Mouse (Mus musculus) CH12F3 (cell line): ENCODE measurements around the gene Slc35b1.

Experiments
- in situ Hi-C: fragments of 300-500 bp; cut with MboI; formaldehyde crosslinking; loops from 2 replicates; pipeline ENCODE4 v1.14.3; 2020; ENCODE audit warnings: low sequenced_read_pairs

Gene Slc35b1

GRCm38 (mm10) chr11:95365596-95365995 lies 18.9 kb upstream of the Slc35b1 start:
- in situ Hi-C loops = no loop called here

- in situ Hi-C loops = no loop called here
These were observed 18.1 kb upstream of the Slc35b1 start for GRCm38 (mm10) chr11:95366280-95366897.

- in situ Hi-C loops = no loop called here
These were observed 17.3 kb upstream of the Slc35b1 start for GRCm38 (mm10) chr11:95367011-95367735.

GRCm38 (mm10) chr11:95368231-95368823 lies 16.2 kb upstream of the Slc35b1 start:
- in situ Hi-C loops = no loop called here

GRCm38 (mm10) chr11:95368871-95369270 lies 15.6 kb upstream of the Slc35b1 start:
- in situ Hi-C loops = no loop called here

GRCm38 (mm10) chr11:95369964-95370890 lies 14.3 kb upstream of the Slc35b1 start:
- in situ Hi-C loops = no loop called here

- in situ Hi-C loops = no loop called here
These were observed 13.3 kb upstream of the Slc35b1 start for GRCm38 (mm10) chr11:95371182-95371581.

- in situ Hi-C loops = no loop called here
These were observed 5.6 kb upstream of the Slc35b1 start for GRCm38 (mm10) chr11:95378926-95379325.

GRCm38 (mm10) chr11:95379552-95379951 lies 4.9 kb upstream of the Slc35b1 start:
- in situ Hi-C loops = no loop called here

- in situ Hi-C loops = no loop called here
These were observed 3.8 kb upstream of the Slc35b1 start for GRCm38 (mm10) chr11:95380711-95381110.

GRCm38 (mm10) chr11:95381146-95381545 lies 3.3 kb upstream of the Slc35b1 start:
- in situ Hi-C loops = no loop called here

GRCm38 (mm10) chr11:95383331-95383986 lies 1.0 kb upstream of the Slc35b1 start:
- in situ Hi-C loops = no loop called here

GRCm38 (mm10) chr11:95384004-95384318 lies 531 bp upstream of the Slc35b1 start:
- in situ Hi-C loops = no loop called here

- in situ Hi-C loops = no loop called here
These were observed 455 bp downstream of the Slc35b1 start for GRCm38 (mm10) chr11:95384973-95385320.

GRCm38 (mm10) chr11:95387354-95387753 lies 2.9 kb downstream of the Slc35b1 start:
- in situ Hi-C loops = no loop called here

- in situ Hi-C loops = no loop called here
These were observed 4.5 kb downstream of the Slc35b1 start for GRCm38 (mm10) chr11:95389006-95389405.

GRCm38 (mm10) chr11:95390420-95390819 lies 5.9 kb downstream of the Slc35b1 start:
- in situ Hi-C loops = no loop called here

GRCm38 (mm10) chr11:95391201-95391600 lies 6.7 kb downstream of the Slc35b1 start:
- in situ Hi-C loops = no loop called here

- in situ Hi-C loops = no loop called here
These were observed 7.3 kb downstream of the Slc35b1 start for GRCm38 (mm10) chr11:95391743-95392142.

GRCm38 (mm10) chr11:95392223-95392667 lies 7.8 kb downstream of the Slc35b1 start:
- in situ Hi-C loops = no loop called here
